Comparison of ENCODE assay signal across 17 mouse cellular contexts in genomic region chr5:38504747-38505434, GRCm38 (mm10). TPM values are rescaled to one million over a fixed set of nuclear protein-coding genes. Genes with fewer than 3 reads are reported as not detected.
A peak's percentile ranks its signal among the peaks of the same experiment; 100 is the strongest.
DNase-seq lines count a peak whose midpoint lies in the region; ATAC-seq and TF ChIP-seq lines count a peak whose summit lies in the region.
"Had no signal": no experiment of that assay in that cellular context is flagged by ENCODE, and none has a peak within 500 bp of the region (broad histone marks: within the 10 kb centered on the region; RNA-seq: fewer than 3 reads in every experiment).

No protein-coding gene starts in this region.

- peak; percentile 28; the same call in 1 of the 2 replicates for ATAC-seq in kidney, embryonic 14.5 days (ENCODE audit: low FRiP score, low TSS enrichment)
- no peak for ATAC-seq in embryonic facial prominence, embryonic 14.5 days (ENCODE audit: low read depth)
- ATAC-seq in liver, postnatal 0 days: peak; percentile 1; the same call in 1 of the 2 replicates
- ATAC-seq: CD4-positive, CD25-positive, alpha-beta regulatory T cell, adult 4 months; forebrain, embryonic 15.5 days had no signal

- TF ChIP-seq POLR2A in MEL (IDR thresholded peaks at IDR 0.05; ENCODE audit: control insufficient read depth in 1 of 2, insufficient read depth in 1 of 2, low read depth in 1 of 2, low read length in 2 of 2, poor library complexity in 1 of 2): peak in 1 of 2 experiments; percentile 57; a peak in 1 of 4 replicates

- no peak overlapping the region for H3K4me2 ChIP-seq in kidney, embryonic 14.5 days (replicated peaks; ENCODE audit: low read depth, low read length)
- H3K4me2 ChIP-seq in embryonic facial prominence, embryonic 14.5 days (ENCODE audit: low read depth, low read length): no peak overlapping the region
- peak overlapping the region; percentile 27 for H3K4me2 ChIP-seq in liver, postnatal 0 days (ENCODE audit: low read depth, low read length)
- H3K4me2 ChIP-seq: embryonic facial prominence, embryonic 13.5 days; forebrain, embryonic 15.5 days had no signal

- TF ChIP-seq EP300 in MEL (IDR thresholded peaks at IDR 0.05; ENCODE audit: low read depth in 1 of 2, low read length in 2 of 2): no peak
- TF ChIP-seq EP300 in liver, postnatal 0 days (IDR thresholded peaks at IDR 0.05; ENCODE audit: low read depth): no peak

- H3K27me3 ChIP-seq in kidney, embryonic 14.5 days (ENCODE audit: control insufficient read depth, insufficient read depth, low read length): no peaks in the 10 kb centered on the region
- no peaks in the 10 kb centered on the region for H3K27me3 ChIP-seq in MEL (ENCODE audit: control insufficient read depth in 1 of 2, insufficient read depth in 2 of 2, low read length in 2 of 2)
- no peaks in the 10 kb centered on the region for H3K27me3 ChIP-seq in embryonic facial prominence, embryonic 14.5 days (replicated peaks; ENCODE audit: control insufficient read depth, insufficient read depth, low read length)
- H3K27me3 ChIP-seq in liver, postnatal 0 days (ENCODE audit: insufficient read depth, low read length): no peaks in the 10 kb centered on the region
- H3K27me3 ChIP-seq: embryonic facial prominence, embryonic 13.5 days; forebrain, embryonic 15.5 days had no signal

- no peaks in the 10 kb centered on the region for H3K36me3 ChIP-seq in kidney, embryonic 14.5 days (ENCODE audit: control insufficient read depth, insufficient read depth, low read length)
- peaks cover 0 to 28% of the 10 kb centered on the region in 2 experiments; a peak in 2 of 4 replicates for H3K36me3 ChIP-seq in MEL (ENCODE audit: control insufficient read depth in 1 of 2, insufficient read depth in 2 of 2, low read length in 2 of 2)
- H3K36me3 ChIP-seq in embryonic facial prominence, embryonic 14.5 days (ENCODE audit: control insufficient read depth, insufficient read depth, low read length): no peaks in the 10 kb centered on the region
- H3K36me3 ChIP-seq in liver, postnatal 0 days (replicated peaks; ENCODE audit: insufficient read depth, low read length): no peaks in the 10 kb centered on the region
- H3K36me3 ChIP-seq: embryonic facial prominence, embryonic 13.5 days; forebrain, embryonic 15.5 days had no signal

- no peaks in the 10 kb centered on the region for H3K9me3 ChIP-seq in kidney, embryonic 14.5 days (ENCODE audit: control insufficient read depth, low read length)
- no peaks in the 10 kb centered on the region for H3K9me3 ChIP-seq in MEL (replicated peaks; ENCODE audit: insufficient read depth, low read length)
- no peaks in the 10 kb centered on the region for H3K9me3 ChIP-seq in embryonic facial prominence, embryonic 14.5 days (ENCODE audit: control insufficient read depth, low read length)
- no peaks in the 10 kb centered on the region for H3K9me3 ChIP-seq in liver, postnatal 0 days (ENCODE audit: low read length)
- H3K9me3 ChIP-seq: embryonic facial prominence, embryonic 13.5 days; forebrain, embryonic 15.5 days had no signal

- no peak for TF ChIP-seq CTCF in MEL (IDR thresholded peaks at IDR 0.05 in 2 of 3, conservative IDR thresholded peaks at IDR 0.05 in 1 of 3; ENCODE audit: control insufficient read depth in 1 of 3, insufficient read depth in 1 of 3, low read depth in 2 of 3, low read length in 3 of 3, poor library complexity in 1 of 3, severe bottlenecking in 1 of 3)
- TF ChIP-seq CTCF in liver, postnatal 0 days (IDR thresholded peaks at IDR 0.05; ENCODE audit: low read depth): no peak

- H3K4me3 ChIP-seq in kidney, embryonic 14.5 days (ENCODE audit: low read length): no peak overlapping the region
- no peak overlapping the region; a peak in 1 of 4 replicates for H3K4me3 ChIP-seq in MEL (ENCODE audit: control insufficient read depth in 1 of 2, insufficient read depth in 1 of 2, low read depth in 2 of 2, low read length in 2 of 2)
- H3K4me3 ChIP-seq in embryonic facial prominence, embryonic 14.5 days (ENCODE audit: low read depth, low read length): no peak overlapping the region
- no peak overlapping the region for H3K4me3 ChIP-seq in liver, postnatal 0 days (ENCODE audit: low read depth, low read length)
- H3K4me3 ChIP-seq: embryonic facial prominence, embryonic 13.5 days; forebrain, embryonic 15.5 days had no signal

- H3K4me1 ChIP-seq in kidney, embryonic 14.5 days (ENCODE audit: control insufficient read depth, insufficient read depth, low read length): peaks cover 3% of the 10 kb centered on the region; the same call in 1 of the 2 replicates
- H3K4me1 ChIP-seq in MEL (ENCODE audit: control insufficient read depth in 1 of 2, insufficient read depth in 2 of 2, low read length in 2 of 2): peaks cover 10 to 36% of the 10 kb centered on the region in 2 experiments
- H3K4me1 ChIP-seq in embryonic facial prominence, embryonic 14.5 days (ENCODE audit: control insufficient read depth, insufficient read depth, low read length): no peaks in the 10 kb centered on the region
- H3K4me1 ChIP-seq in liver, postnatal 0 days (ENCODE audit: insufficient read depth): peaks cover 46% of the 10 kb centered on the region
- H3K4me1 ChIP-seq: forebrain, embryonic 15.5 days had no signal

- H3K9ac ChIP-seq in kidney, embryonic 14.5 days (ENCODE audit: low read depth, low read length): no peak overlapping the region
- H3K9ac ChIP-seq in MEL (ENCODE audit: control insufficient read depth, low read depth, low read length, poor library complexity, severe bottlenecking): peak overlapping the region; percentile 49
- no peak overlapping the region for H3K9ac ChIP-seq in embryonic facial prominence, embryonic 14.5 days (ENCODE audit: low read depth, low read length)
- no peak overlapping the region for H3K9ac ChIP-seq in liver, postnatal 0 days (replicated peaks)
- H3K9ac ChIP-seq: embryonic facial prominence, embryonic 13.5 days; forebrain, embryonic 15.5 days had no signal

- 54% methylated on average over 6 of the region's 6 CpGs for whole genome bisulfite sequencing in kidney, embryonic 14.5 days
- WGBS in embryonic facial prominence, embryonic 14.5 days: 41% methylated on average over 6 of the region's 6 CpGs
- WGBS in liver, postnatal 0 days (ENCODE audit: insufficient replicate concordance): 47% methylated on average over 6 of the region's 6 CpGs

- 0 out of 2 replicates have a peak overlapping the region, but pooled peaks have one; percentile 30 for H3K27ac ChIP-seq in kidney, embryonic 14.5 days (ENCODE audit: low read depth, low read length)
- H3K27ac ChIP-seq in MEL (ENCODE audit: control insufficient read depth, low read depth, low read length): peak overlapping the region; percentile 82
- H3K27ac ChIP-seq in embryonic facial prominence, embryonic 14.5 days (replicated peaks; ENCODE audit: low read depth, low read length): peak overlapping the region; percentile 29; the same call in 1 of the 2 replicates
- H3K27ac ChIP-seq in liver, postnatal 0 days (ENCODE audit: low read depth): peak overlapping the region; percentile 77
- H3K27ac ChIP-seq: embryonic facial prominence, embryonic 13.5 days; forebrain, embryonic 15.5 days had no signal

- H3K79me2 ChIP-seq in MEL (ENCODE audit: control insufficient read depth, insufficient read depth, low read length, poor library complexity): no peaks in the 10 kb centered on the region; the same call in 1 of the 2 replicates

- no peak for TF ChIP-seq RAD21 in MEL (IDR thresholded peaks at IDR 0.05; ENCODE audit: low read depth, low read length)

- no peak for DNase-seq in kidney, postnatal 36 days
- DNase-seq in MEL (ENCODE audit: low read depth, low spot score): peak; percentile 60
- DNase-seq in embryonic facial prominence, embryonic 14.5 days (ENCODE audit: low spot score): no peak
- no peak for DNase-seq in liver, postnatal 0 days
- no peak for DNase-seq in embryo, embryonic 9.5 days (ENCODE audit: extremely low spot score)
- DNase-seq in adrenal gland, adult 8-10 months: no peak
- no peak for DNase-seq in testis, postnatal 14 days (ENCODE audit: low spot score)
- DNase-seq: cerebellum, postnatal 10 days; gastrocnemius, postnatal 14 days; heart, postnatal 14 days; kidney, postnatal 4 days; lung, adult 18-20 months; thymus, postnatal 25 days had no signal

TF ChIP-seq in MEL, 35 proteins besides CTCF, POLR2A, EP300 and RAD21 (continues in another document):
- no peak for TF ChIP-seq JUND (IDR thresholded peaks at IDR 0.05; ENCODE audit: low read depth, low read length)
- TF ChIP-seq CHD2 (IDR thresholded peaks at IDR 0.05; ENCODE audit: low read length): no peak
- no peak for TF ChIP-seq TBP (IDR thresholded peaks at IDR 0.05; ENCODE audit: low read depth, low read length)
- no peak for TF ChIP-seq POLR2AphosphoS2 (IDR thresholded peaks at IDR 0.05; ENCODE audit: low read length)
- TF ChIP-seq SIN3A (IDR thresholded peaks at IDR 0.05; ENCODE audit: low read length): no peak
- TF ChIP-seq BHLHE40 (IDR thresholded peaks at IDR 0.05; ENCODE audit: borderline replicate concordance, low read depth, low read length): no peak
- TF ChIP-seq HCFC1 (IDR thresholded peaks at IDR 0.05; ENCODE audit: low read depth, low read length): no peak
- TF ChIP-seq USF1 (IDR thresholded peaks at IDR 0.05; ENCODE audit: low read depth, low read length): peak; percentile 71
- TF ChIP-seq ZC3H11A (IDR thresholded peaks at IDR 0.05; ENCODE audit: low read depth, low read length): no peak
- TF ChIP-seq MYB (IDR thresholded peaks at IDR 0.05; ENCODE audit: low read depth, low read length): no peak
- TF ChIP-seq ZKSCAN1 (IDR thresholded peaks at IDR 0.05; ENCODE audit: low read depth, low read length): no peak
- no peak for TF ChIP-seq ELF1 (IDR thresholded peaks at IDR 0.05; ENCODE audit: low read depth, low read length)
- peak; percentile 28 for TF ChIP-seq MAX (IDR thresholded peaks at IDR 0.05; ENCODE audit: low read length)

RNA-seq across cellular contexts. Expression of gene Slc2a9, which starts 1.9 kb away (rescaled TPM):
- polyA plus RNA-seq in kidney, embryonic 14.5 days (2014; fragmentation: Nextera tagmentation; extraction: Ambion mirVana): 0.40 and 1.6 TPM in 2 replicates
- 1.1 and 2.3 TPM in 2 replicates for total RNA-seq in MEL (2012; rRNA removed)
- 1 to 10 TPM in 1 of 2 experiments, not detected in 1; 4.2 TPM for polyA plus RNA-seq in MEL (2012; ENCODE audit: insufficient read depth in 1 of 2, insufficient read length in 2 of 2, low read depth in 1 of 2, low replicate concordance in 2 of 2, missing spikeins in 1 of 2)
- polyA plus RNA-seq in embryonic facial prominence, embryonic 14.5 days (2014; fragmentation: Nextera tagmentation; extraction: Ambion mirVana): 0.56 and 0.76 TPM in 2 replicates
- polyA plus RNA-seq in liver, postnatal 0 days (2015; fragmentation: Nextera tagmentation; extraction: Ambion mirVana): 3.3 and 5.7 TPM in 2 replicates
- 1 to 10 TPM; 1.4 to 6.2 (median 3.7) TPM for total RNA-seq in adrenal gland, adult 8-10 months (2022)

RNA-seq across cellular contexts. Expression of gene Wdr1, which starts 58.1 kb away (rescaled TPM):
- polyA plus RNA-seq in kidney, embryonic 14.5 days (2014; fragmentation: Nextera tagmentation; extraction: Ambion mirVana): 151 and 210 TPM in 2 replicates
- total RNA-seq in MEL (2012; rRNA removed): 174 and 176 TPM in 2 replicates
- 100 to 1,000 TPM in 1 of 2 experiments, not detected in 1; 144 TPM for polyA plus RNA-seq in MEL (2012; ENCODE audit: insufficient read depth in 1 of 2, insufficient read length in 2 of 2, low read depth in 1 of 2, low replicate concordance in 2 of 2, missing spikeins in 1 of 2)
- 241 and 247 TPM in 2 replicates for polyA plus RNA-seq in embryonic facial prominence, embryonic 14.5 days (2014; fragmentation: Nextera tagmentation; extraction: Ambion mirVana)
- 56.1 and 60.7 TPM in 2 replicates for polyA plus RNA-seq in liver, postnatal 0 days (2015; fragmentation: Nextera tagmentation; extraction: Ambion mirVana)
- 100 to 1,000 TPM; 119 to 140 (median 124) TPM for total RNA-seq in adrenal gland, adult 8-10 months (2022)

Comparison
In these comparisons a context has a peak if more than half of its experiments do, and no peak if none do; other contexts are left out.
1. H3K27ac ChIP-seq: peak in every context shown above with its lines; median percentile 82 in MEL; 77 in liver, postnatal 0 days; 30 in kidney, embryonic 14.5 days; 29 in embryonic facial prominence, embryonic 14.5 days.